Mouse (Mus musculus): Measurements from ENCODE around the gene Snap25. TPM values are rescaled to one million over a fixed set of nuclear protein-coding genes. Genes with fewer than 3 reads are reported as not detected.

Gene Snap25
- polyA plus RNA-seq, 1 experiment, result 956 TPM

DNA sequence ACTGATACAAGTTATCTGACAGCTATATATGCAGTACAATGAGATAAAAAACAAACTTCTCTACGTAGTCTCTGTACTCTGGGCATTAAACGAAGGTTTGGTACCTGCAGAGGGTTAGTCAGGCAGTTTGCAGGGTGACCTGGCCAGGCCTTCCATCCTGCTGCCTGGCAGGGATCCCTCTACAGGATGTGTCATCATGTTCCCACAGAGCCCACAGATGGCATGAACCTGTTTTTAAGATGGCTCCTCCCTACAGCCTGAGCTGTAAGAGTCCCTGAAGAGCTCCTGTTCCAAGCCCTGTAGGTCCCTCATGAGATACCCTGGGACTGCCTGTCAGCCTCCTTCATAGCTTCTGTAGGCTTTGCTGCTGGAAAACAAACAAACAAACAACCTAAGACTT is 29.0 kb downstream of the Snap25 start:
- H3K4me1 ChIP-seq (ENCODE audit: control insufficient read depth, insufficient read depth, low read length), result peaks cover 10% of the 10 kb centered on the region; the same call in 1 of the 2 replicates
- TF ChIP-seq CTCF (IDR thresholded peaks at IDR 0.05; ENCODE audit: insufficient read depth, low read depth, low read length) (no peak), POLR2A (IDR thresholded peaks at IDR 0.05; ENCODE audit: insufficient read depth, low read depth, low read length) (no peak)
- WGBS, result 73% methylated on average over 2 of the region's 2 CpGs

GRCm38 (mm10) chr2:136744683-136745326 is 31.6 kb downstream of the Snap25 start:
- TF ChIP-seq CTCF (IDR thresholded peaks at IDR 0.05; ENCODE audit: insufficient read depth, low read depth, low read length) (no peak), POLR2A (IDR thresholded peaks at IDR 0.05; ENCODE audit: insufficient read depth, low read depth, low read length) (no peak)
- Histone ChIP-seq H3K27ac (ENCODE audit: insufficient read depth, low read depth, low read length) (no peak overlapping the region), H3K4me1 (ENCODE audit: control insufficient read depth, insufficient read depth, low read length) (peaks cover 10% of the 10 kb centered on the region; the same call in 1 of the 2 replicates), H3K4me3 (ENCODE audit: insufficient read depth, low read depth, low read length) (no peak overlapping the region)
- 32% methylated on average over 2 of the region's 2 CpGs for WGBS

More for the DNA sequence above, 29.0 kb downstream of the Snap25 start:
- H3K4me3 ChIP-seq (ENCODE audit: insufficient read depth, low read depth, low read length), result no peak overlapping the region
- peak overlapping the region; percentile 31; the same call in 1 of the 2 replicates for H3K27ac ChIP-seq (ENCODE audit: insufficient read depth, low read depth, low read length)

DNA sequence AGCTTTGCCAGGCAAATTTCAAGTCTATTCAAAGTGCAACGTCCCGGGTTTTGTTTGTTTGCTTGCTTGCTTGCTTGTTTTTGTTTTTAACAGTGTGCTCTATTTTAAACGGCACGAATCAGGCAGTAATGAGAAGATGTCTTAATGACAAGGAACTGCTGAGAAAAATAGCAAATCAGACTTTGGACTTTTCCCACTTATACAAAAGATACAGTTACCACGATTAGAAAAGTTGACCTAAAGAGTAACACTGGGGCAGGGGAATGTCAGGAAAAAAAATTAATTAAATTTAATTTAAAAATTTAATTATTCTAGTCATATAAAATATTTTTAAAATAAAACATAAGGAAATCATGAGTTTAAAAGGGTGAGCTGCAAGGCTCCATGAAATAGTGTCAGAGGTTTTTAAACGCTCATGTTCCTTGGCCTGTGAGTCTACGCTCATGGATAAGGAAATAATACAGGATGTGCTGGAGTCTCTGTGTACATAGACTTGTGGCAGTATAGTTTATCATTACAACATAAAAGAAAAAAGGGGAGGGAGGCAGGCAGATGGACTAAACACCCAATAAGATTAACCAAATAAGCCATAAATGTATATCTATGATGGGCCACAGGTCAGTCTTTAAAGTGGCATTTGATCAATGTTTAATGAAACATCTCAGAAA is 32.2 kb downstream of the Snap25 start:
- H3K27ac ChIP-seq (ENCODE audit: insufficient read depth, low read depth, low read length), result no peak overlapping the region
- TF ChIP-seq POLR2A (IDR thresholded peaks at IDR 0.05; ENCODE audit: insufficient read depth, low read depth, low read length) (no peak), CTCF (IDR thresholded peaks at IDR 0.05; ENCODE audit: insufficient read depth, low read depth, low read length) (no peak)
- 19% methylated on average over 7 of the region's 7 CpGs for WGBS
- H3K4me1 ChIP-seq (ENCODE audit: control insufficient read depth, insufficient read depth, low read length), result peaks cover 10% of the 10 kb centered on the region; the same call in 1 of the 2 replicates
- no peak overlapping the region for H3K4me3 ChIP-seq (ENCODE audit: insufficient read depth, low read depth, low read length)

DNA sequence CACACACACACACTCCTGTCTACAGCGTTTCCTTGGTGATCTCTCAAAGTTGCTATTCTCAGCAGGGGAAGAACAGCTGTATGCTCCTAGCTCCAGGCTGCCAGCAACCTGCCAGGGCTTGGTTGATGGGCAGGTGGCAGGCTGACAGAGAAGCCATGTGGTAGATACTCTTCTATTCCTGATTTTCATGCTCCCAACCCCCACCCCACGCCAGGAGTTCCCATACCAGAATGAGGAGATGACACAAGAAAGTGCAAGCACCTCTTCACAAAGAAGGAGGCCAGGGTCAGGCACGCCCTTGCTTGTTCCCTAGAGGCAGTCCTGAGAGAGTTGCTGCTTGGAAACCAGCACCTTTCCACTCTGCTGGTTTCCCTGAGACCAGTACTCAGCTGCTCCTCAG is 40.4 kb downstream of the Snap25 start:
- Histone ChIP-seq H3K27ac (ENCODE audit: insufficient read depth, low read depth, low read length) (no peak overlapping the region), H3K4me1 (ENCODE audit: control insufficient read depth, insufficient read depth, low read length) (peaks cover 10% of the 10 kb centered on the region; the same call in 1 of the 2 replicates), H3K4me3 (ENCODE audit: insufficient read depth, low read depth, low read length) (no peak overlapping the region)
- TF ChIP-seq CTCF (IDR thresholded peaks at IDR 0.05; ENCODE audit: insufficient read depth, low read depth, low read length) (no peak), POLR2A (IDR thresholded peaks at IDR 0.05; ENCODE audit: insufficient read depth, low read depth, low read length) (no peak)
- 27% methylated on average over 3 of the region's 3 CpGs for WGBS

GRCm38 (mm10) chr2:136758809-136759551 is 45.7 kb downstream of the Snap25 start:
- TF ChIP-seq POLR2A (IDR thresholded peaks at IDR 0.05; ENCODE audit: insufficient read depth, low read depth, low read length) (no peak), CTCF (IDR thresholded peaks at IDR 0.05; ENCODE audit: insufficient read depth, low read depth, low read length) (no peak)
- Histone ChIP-seq H3K4me1 (ENCODE audit: control insufficient read depth, insufficient read depth, low read length) (peaks cover 2% of the 10 kb centered on the region; the same call in 1 of the 2 replicates), H3K27ac (ENCODE audit: insufficient read depth, low read depth, low read length) (no peak overlapping the region)

GRCm38 (mm10) chr2:136778156-136778555 is 64.9 kb downstream of the Snap25 start:
- no peak overlapping the region for H3K4me3 ChIP-seq (ENCODE audit: insufficient read depth, low read depth, low read length)
- no peak for TF ChIP-seq CTCF (IDR thresholded peaks at IDR 0.05; ENCODE audit: insufficient read depth, low read depth, low read length)
- H3K27ac ChIP-seq (ENCODE audit: insufficient read depth, low read depth, low read length), result 0 out of 2 replicates have a peak overlapping the region, but pooled peaks have one; percentile 57
- peaks cover 3% of the 10 kb centered on the region; the same call in 1 of the 2 replicates for H3K4me1 ChIP-seq (ENCODE audit: control insufficient read depth, insufficient read depth, low read length)
- WGBS, result 75% methylated on average over 2 of the region's 2 CpGs

More at GRCm38 (mm10) chr2:136758809-136759551, 45.7 kb downstream of the Snap25 start:
- H3K4me3 ChIP-seq (ENCODE audit: insufficient read depth, low read depth, low read length), result no peak overlapping the region
- 37% methylated on average over 5 of the region's 5 CpGs for WGBS

DNA sequence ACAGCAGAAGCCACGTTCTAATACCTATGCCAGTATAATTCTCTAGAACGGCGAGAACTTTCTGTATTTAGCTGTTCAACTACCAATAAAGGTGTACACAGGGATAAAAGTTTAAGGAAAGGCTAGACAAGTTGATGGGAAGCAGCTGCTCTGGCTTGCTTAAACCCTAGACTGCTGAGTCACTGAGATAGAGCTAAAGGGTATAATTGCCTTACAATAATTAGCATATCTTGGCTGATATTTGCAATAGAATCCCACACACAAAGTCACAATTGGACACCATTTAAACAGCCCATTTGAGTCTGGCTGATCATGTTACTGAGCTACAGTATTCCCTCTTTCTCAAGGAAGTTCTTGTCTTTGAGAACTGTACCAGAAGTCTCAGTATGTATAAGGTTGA is 65.4 kb downstream of the Snap25 start:
- 43% methylated on average over 3 of the region's 3 CpGs for WGBS
- TF ChIP-seq CTCF (IDR thresholded peaks at IDR 0.05; ENCODE audit: insufficient read depth, low read depth, low read length), result no peak
- no peak for TF ChIP-seq POLR2A (IDR thresholded peaks at IDR 0.05; ENCODE audit: insufficient read depth, low read depth, low read length)
- peaks cover 3% of the 10 kb centered on the region; the same call in 1 of the 2 replicates for H3K4me1 ChIP-seq (ENCODE audit: control insufficient read depth, insufficient read depth, low read length)
- no peak overlapping the region for H3K4me3 ChIP-seq (ENCODE audit: insufficient read depth, low read depth, low read length)
- H3K27ac ChIP-seq (ENCODE audit: insufficient read depth, low read depth, low read length), result no peak overlapping the region

DNA sequence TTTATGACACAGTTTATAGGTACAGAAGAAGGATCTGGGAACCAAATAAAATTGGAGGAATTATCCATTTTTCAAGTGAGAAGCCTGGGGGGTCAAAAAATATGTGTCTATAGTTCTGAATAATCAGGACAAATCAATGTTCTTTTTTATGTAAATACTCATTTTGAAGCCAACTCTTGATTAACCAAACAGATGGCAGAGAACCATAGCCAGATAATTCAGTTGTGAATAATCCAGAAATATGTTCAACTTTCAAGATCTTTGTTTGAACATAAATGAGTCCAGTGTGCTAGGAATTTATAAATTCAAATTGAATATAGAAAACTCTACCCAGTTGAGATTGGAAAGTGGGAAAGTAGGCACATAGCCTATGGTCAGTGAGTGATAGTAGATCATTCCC is 67.0 kb downstream of the Snap25 start:
- TF ChIP-seq CTCF (IDR thresholded peaks at IDR 0.05; ENCODE audit: insufficient read depth, low read depth, low read length) (no peak), POLR2A (IDR thresholded peaks at IDR 0.05; ENCODE audit: insufficient read depth, low read depth, low read length) (no peak)
- Histone ChIP-seq H3K4me1 (ENCODE audit: control insufficient read depth, insufficient read depth, low read length) (peaks cover 6% of the 10 kb centered on the region), H3K27ac (ENCODE audit: insufficient read depth, low read depth, low read length) (no peak overlapping the region), H3K4me3 (ENCODE audit: insufficient read depth, low read depth, low read length) (no peak overlapping the region)

DNA sequence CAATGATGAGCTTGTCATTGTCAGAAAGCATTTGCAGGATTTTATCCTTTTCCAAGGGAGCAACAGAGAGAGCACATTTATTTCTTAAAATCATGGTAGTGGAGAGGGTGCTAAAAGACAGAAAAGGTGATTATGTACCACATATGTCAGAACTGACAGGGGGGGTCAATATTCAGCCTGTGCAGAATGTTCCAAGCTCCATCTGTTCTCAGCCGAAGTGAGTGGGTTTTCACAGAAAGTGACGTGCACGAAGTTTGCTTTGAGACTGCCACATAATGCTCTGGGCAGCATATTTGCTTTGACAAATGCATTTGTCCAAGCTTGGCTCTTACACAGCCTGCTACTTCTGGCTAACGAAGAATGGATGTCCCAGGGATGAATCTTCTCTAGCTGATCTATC is 71.1 kb downstream of the Snap25 start:
- peaks cover 3% of the 10 kb centered on the region for H3K4me1 ChIP-seq (ENCODE audit: control insufficient read depth, insufficient read depth, low read length)
- 63% methylated on average over 4 of the region's 4 CpGs for WGBS
- no peak for TF ChIP-seq CTCF (IDR thresholded peaks at IDR 0.05; ENCODE audit: insufficient read depth, low read depth, low read length)
- no peak for TF ChIP-seq POLR2A (IDR thresholded peaks at IDR 0.05; ENCODE audit: insufficient read depth, low read depth, low read length)
- H3K4me3 ChIP-seq (ENCODE audit: insufficient read depth, low read depth, low read length), result no peak overlapping the region
- H3K27ac ChIP-seq (ENCODE audit: insufficient read depth, low read depth, low read length), result peak overlapping the region; percentile 66
